Mouse (Mus musculus) limb, embryonic 11.5 days (tissue): ENCODE measurements around the gene Gpi1. TPM values are rescaled to one million over a fixed set of nuclear protein-coding genes. Genes with fewer than 3 reads are reported as not detected.
"Not testable (repeated sequence)": the region's sequence is repeated elsewhere in the genome, so short reads cannot be mapped to it uniquely, and the experiment has no call there.

ENCODE experiments used
- ATAC-seq: fragments of 200-750 bp; cut with Nextera tagmentation; 2 replicates; pipeline ENCODE4 v1.8.0; 2017; ENCODE audit warnings: low read depth; ENCODE audit not compliant: insufficient number of reproducible peaks, low FRiP score, low TSS enrichment
- DNase-seq: peaks from one replicate; pipeline ENCODE4 v3.0.0-alpha.2; 2015; ENCODE audit warnings: low spot score
- H3K27ac ChIP-seq: fragments of 300-500 bp; sonication (generic); replicated peaks from 2 replicates; pipeline ENCODE4 v1.5.1; 2014; ENCODE audit warnings: low read depth, mild to moderate bottlenecking, low read length
- H3K27me3 ChIP-seq: fragments of 300-500 bp; sonication (generic); 2 replicates; pipeline ENCODE4 v1.6.1; 2014; ENCODE audit warnings: mild to moderate bottlenecking, low read length, mixed read lengths; ENCODE audit not compliant: control insufficient read depth, insufficient read depth
- H3K36me3 ChIP-seq: fragments of 300-500 bp; sonication (generic); 2 replicates; pipeline ENCODE4 v1.6.1; 2014; ENCODE audit warnings: mild to moderate bottlenecking, low read length, moderate library complexity, mixed read lengths; ENCODE audit not compliant: control insufficient read depth, insufficient read depth
- H3K4me1 ChIP-seq: fragments of 300-500 bp; sonication (generic); 2 replicates; pipeline ENCODE4 v1.6.1; 2014; ENCODE audit warnings: low read length, mixed read lengths; ENCODE audit not compliant: control insufficient read depth, insufficient read depth
- H3K4me2 ChIP-seq: fragments of 300-500 bp; sonication (generic); 2 replicates; pipeline ENCODE4 v1.6.1; 2014; ENCODE audit warnings: low read depth, mild to moderate bottlenecking, moderate library complexity; ENCODE audit not compliant: severe bottlenecking
- H3K4me3 ChIP-seq: fragments of 300-500 bp; sonication (generic); 2 replicates; pipeline ENCODE4 v1.5.1; 2014; ENCODE audit warnings: low read depth, low read length
- H3K9ac ChIP-seq: fragments of 300-500 bp; sonication (generic); 2 replicates; pipeline ENCODE4 v1.6.1; 2014; ENCODE audit warnings: mild to moderate bottlenecking, low read length
- H3K9me3 ChIP-seq: fragments of 300-500 bp; sonication (generic); 2 replicates; pipeline ENCODE4 v1.6.1; 2016; ENCODE audit warnings: low read length; ENCODE audit not compliant: control insufficient read depth
- WGBS: fragments of 180-500 bp; shearing (Covaris S2); extraction: QIAGEN DNeasy Blood & Tissue Kit; methylation state at CpG from one replicate; pipeline ENCODE4 v1.1.7; 2014; 5-methylcytosine and 5-hydroxymethylcytosine counted together
- polyA plus RNA-seq: library from polyadenylated mRNA; unstranded; fragments of >200 nt; fragmentation: Nextera tagmentation; extraction: Ambion mirVana; gene quantifications from 2 replicates; pipeline ENCODE4 v1.2.1, GENCODE M21; 2014

Gene Gpi1
- polyA plus RNA-seq, 1 experiment from 2014 or later: 291 TPM

GRCm38 (mm10) chr7:34208027-34208745 lies 21.9 kb downstream of the Gpi1 start:
- ATAC-seq (no peak), DNase-seq (no peak)
- H3K4me3 ChIP-seq: no peak overlapping the region
- H3K27ac ChIP-seq: no peak overlapping the region
- no peaks in the 10 kb centered on the region for H3K4me1 ChIP-seq
- H3K9me3 ChIP-seq: no peaks in the 10 kb centered on the region
- H3K36me3 ChIP-seq: peaks cover 36% of the 10 kb centered on the region
- WGBS: 87% methylated on average over 9 of the region's 9 CpGs
- H3K27me3 ChIP-seq: no peaks in the 10 kb centered on the region
- H3K4me2 ChIP-seq: no peak overlapping the region
- H3K9ac ChIP-seq: no peak overlapping the region

- Histone ChIP-seq H3K9ac (no peak overlapping the region), H3K9me3 (no peaks in the 10 kb centered on the region), H3K27me3 (no peaks in the 10 kb centered on the region), H3K36me3 (peaks cover 39% of the 10 kb centered on the region), H3K4me1 (no peaks in the 10 kb centered on the region), H3K4me3 (no peak overlapping the region), H3K27ac (no peak overlapping the region), H3K4me2 (no peak overlapping the region)
- no peak for DNase-seq
- WGBS: 94% methylated on average over 6 of the region's 6 CpGs
- no peak for ATAC-seq
Observed at GRCm38 (mm10) chr7:34206331-34206730, 23.8 kb downstream of the Gpi1 start.

- peaks cover 32% of the 10 kb centered on the region for H3K36me3 ChIP-seq
- 93% methylated on average over 10 of the region's 10 CpGs for WGBS
Observed at GRCm38 (mm10) chr7:34202147-34202546, 28.0 kb downstream of the Gpi1 start.

DNA sequence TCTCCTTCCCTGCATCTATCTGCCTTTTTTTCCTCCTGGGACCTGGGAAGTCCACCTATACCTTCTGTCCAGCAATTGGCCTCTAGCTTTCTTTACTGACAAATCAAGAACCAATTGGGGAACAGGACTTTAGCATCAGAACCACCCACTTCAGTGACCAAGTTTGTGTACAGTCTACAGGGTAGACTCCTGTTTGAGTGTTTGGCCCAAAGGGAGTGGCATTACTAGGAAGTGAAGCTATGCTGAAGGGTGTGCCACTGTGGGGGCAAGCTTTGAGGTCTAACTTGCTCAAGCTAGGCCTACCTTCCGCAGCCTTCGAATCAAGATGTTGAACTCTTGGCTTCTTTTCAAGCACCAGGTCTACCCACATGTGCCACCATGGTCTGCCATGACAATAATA lies 29.3 kb downstream of the Gpi1 start:
- no peak for ATAC-seq
- Histone ChIP-seq H3K27ac (no peak overlapping the region), H3K4me2 (no peak overlapping the region), H3K27me3 (no peaks in the 10 kb centered on the region), H3K4me3 (no peak overlapping the region), H3K9me3 (no peaks in the 10 kb centered on the region), H3K9ac (no peak overlapping the region), H3K4me1 (no peaks in the 10 kb centered on the region), H3K36me3 (peaks cover 24% of the 10 kb centered on the region)
- DNase-seq: no peak
- 95% methylated on average over 2 of the region's 2 CpGs for WGBS

More at GRCm38 (mm10) chr7:34202147-34202546, 28.0 kb downstream of the Gpi1 start:
- not testable (repeated sequence) for H3K4me3 ChIP-seq, H3K4me2 ChIP-seq, H3K9ac ChIP-seq, H3K9me3 ChIP-seq, H3K27me3 ChIP-seq, H3K4me1 ChIP-seq, DNase-seq, H3K27ac ChIP-seq, ATAC-seq

DNA sequence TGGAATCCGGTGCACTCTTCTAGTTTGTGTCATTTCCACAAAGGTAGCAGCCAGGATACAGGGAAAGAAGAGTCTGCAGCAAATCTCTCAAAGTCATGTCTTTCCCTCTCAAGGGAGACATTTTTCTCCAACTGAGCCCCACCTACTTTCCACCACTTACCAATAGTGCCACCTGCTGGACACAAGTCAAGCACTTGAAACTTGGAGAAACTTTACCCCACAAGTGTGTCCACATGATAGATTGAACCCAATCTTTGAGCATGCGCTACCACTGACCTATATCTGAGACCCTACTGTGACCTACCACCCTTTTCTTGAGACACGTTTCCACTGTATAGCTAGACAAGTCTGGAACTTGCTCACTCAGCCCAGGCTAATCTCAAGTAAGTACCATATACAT lies 31.8 kb downstream of the Gpi1 start:
- DNase-seq (no peak), ATAC-seq (no peak)
- 49% methylated on average over 3 of the region's 3 CpGs for WGBS

GRCm38 (mm10) chr7:34196132-34197128 lies 33.7 kb downstream of the Gpi1 start, which contains the start of gene Pdcd2l:
Gene Pdcd2l (minus strand): TSS chr7:34196661.
- peak within 1 kb of the TSS; percentile 53 for H3K4me2 ChIP-seq
- H3K4me1 ChIP-seq: no peaks in the 10 kb centered on the region
- DNase-seq: peak; percentile 94
- peak; percentile 96 for ATAC-seq
- 3% methylated on average over 70 of the region's 70 CpGs for WGBS
- no peaks in the 10 kb centered on the region for H3K27me3 ChIP-seq
- no peak within 1 kb of the TSS for H3K27ac ChIP-seq
- no peaks in the 10 kb centered on the region for H3K9me3 ChIP-seq
- H3K4me3 ChIP-seq: peak within 1 kb of the TSS; percentile 98
- peaks cover 2% of the 10 kb centered on the region; the same call in 1 of the 2 replicates for H3K36me3 ChIP-seq
- H3K9ac ChIP-seq: peak within 1 kb of the TSS; percentile 90

More for the DNA sequence above, 31.8 kb downstream of the Gpi1 start:
- Histone ChIP-seq H3K27ac (no peak overlapping the region), H3K36me3 (peaks cover 11% of the 10 kb centered on the region), H3K4me1 (no peaks in the 10 kb centered on the region), H3K4me3 (no peak overlapping the region), H3K4me2 (no peak overlapping the region), H3K9ac (no peak overlapping the region), H3K9me3 (no peaks in the 10 kb centered on the region), H3K27me3 (no peaks in the 10 kb centered on the region)

DNA sequence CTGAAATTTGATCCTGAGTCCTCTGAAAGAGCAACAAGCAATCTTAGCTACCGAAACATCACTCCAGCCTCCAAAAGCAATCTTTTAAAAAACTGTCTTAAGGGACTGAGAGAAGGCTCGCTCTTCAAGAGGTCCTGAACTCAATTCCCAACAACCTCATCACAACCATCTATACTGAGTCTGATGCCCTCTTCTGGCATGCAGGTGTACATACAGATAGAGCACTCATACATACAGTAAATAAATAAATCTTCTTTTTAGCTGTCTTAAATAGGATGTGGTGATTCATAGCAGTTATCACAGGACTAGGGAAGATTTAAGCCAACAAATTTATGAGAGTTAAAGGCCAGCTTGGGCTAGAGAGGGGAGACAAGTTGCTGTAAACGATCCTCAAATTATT lies 34.5 kb downstream of the Gpi1 start:
- Histone ChIP-seq H3K27me3 (no peaks in the 10 kb centered on the region), H3K9me3 (no peaks in the 10 kb centered on the region), H3K27ac (no peak overlapping the region), H3K4me3 (peak overlapping the region; percentile 98), H3K4me1 (no peaks in the 10 kb centered on the region), H3K9ac (peak overlapping the region; percentile 90), H3K36me3 (0 out of 2 replicates have a peak, but pooled peaks cover 2% of the 10 kb centered on the region), H3K4me2 (peak overlapping the region; percentile 53)
- DNase-seq: peak; percentile 20
- ATAC-seq: no peak
- WGBS: 59% methylated on average over 3 of the region's 3 CpGs

DNA sequence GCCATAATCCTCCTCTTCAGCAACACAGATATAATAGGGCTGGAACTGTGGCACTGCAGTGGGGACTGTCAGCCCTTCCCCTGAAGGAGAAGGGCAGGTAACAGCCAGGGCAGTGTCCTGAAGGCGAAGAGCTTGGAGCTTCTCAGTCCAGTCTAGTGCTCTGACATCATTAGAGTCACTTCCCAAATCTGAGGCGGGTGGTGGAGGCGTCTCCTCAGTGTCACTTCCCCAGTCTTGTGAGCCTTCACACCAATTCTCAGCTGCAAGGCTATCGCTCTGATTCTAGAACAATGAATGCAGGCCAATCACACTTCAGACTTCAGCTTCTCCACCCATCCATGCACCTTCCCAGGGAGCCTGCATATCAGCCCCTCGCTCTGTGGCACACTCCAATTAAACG lies 37.3 kb downstream of the Gpi1 start:
- DNase-seq (peak; percentile 16), ATAC-seq (no peak)
- WGBS: 94% methylated on average over 6 of the region's 6 CpGs
- Histone ChIP-seq H3K36me3 (peaks cover 10% of the 10 kb centered on the region; the same call in 1 of the 2 replicates), H3K4me2 (no peak overlapping the region), H3K4me1 (no peaks in the 10 kb centered on the region), H3K9ac (no peak overlapping the region), H3K9me3 (no peaks in the 10 kb centered on the region), H3K27ac (no peak overlapping the region), H3K27me3 (no peaks in the 10 kb centered on the region), H3K4me3 (no peak overlapping the region)
